Mouse (Mus musculus) hindbrain, embryonic 16.5 days (tissue): Measurements from ENCODE around the gene Ptges3l. TPM values are rescaled to one million over a fixed set of nuclear protein-coding genes. Genes with fewer than 3 reads are reported as not detected.

Experiments
- ATAC-seq: fragments of 200-750 bp; cut with Nextera tagmentation; 2 replicates; pipeline ENCODE4 v1.8.0; 2017; ENCODE audit warnings: moderate TSS enrichment, moderate library complexity
- H3K27ac ChIP-seq: fragments of 300-500 bp; sonication (generic); 2 replicates; pipeline ENCODE4 v1.5.1; 2014; ENCODE audit warnings: low read depth, mild to moderate bottlenecking, control low read depth, low read length, moderate library complexity
- H3K27me3 ChIP-seq: fragments of 300-500 bp; sonication (generic); replicated peaks from 2 replicates; pipeline ENCODE4 v1.6.1; 2014; ENCODE audit warnings: low read length; ENCODE audit not compliant: control insufficient read depth, insufficient read depth
- H3K36me3 ChIP-seq: fragments of 300-500 bp; sonication (generic); 2 replicates; pipeline ENCODE4 v1.6.1; 2014; ENCODE audit warnings: mild to moderate bottlenecking, low read length, moderate library complexity, mixed read lengths; ENCODE audit not compliant: control insufficient read depth, insufficient read depth
- H3K4me1 ChIP-seq: fragments of 300-500 bp; sonication (generic); 2 replicates; pipeline ENCODE4 v1.6.1; 2014; ENCODE audit warnings: low read depth, low read length; ENCODE audit not compliant: control insufficient read depth, insufficient read depth
- H3K4me2 ChIP-seq: fragments of 300-500 bp; sonication (generic); 2 replicates; pipeline ENCODE4 v1.6.1; 2014; ENCODE audit warnings: mild to moderate bottlenecking, low read length, control low read depth, moderate library complexity
- H3K4me3 ChIP-seq: fragments of 300-500 bp; sonication (generic); 2 replicates; pipeline ENCODE4 v1.5.1; 2014; ENCODE audit warnings: mild to moderate bottlenecking, low read length, control low read depth, moderate library complexity
- H3K9ac ChIP-seq: fragments of 300-500 bp; sonication (generic); 2 replicates; pipeline ENCODE4 v1.6.1; 2014; ENCODE audit warnings: low read depth, mild to moderate bottlenecking, control low read depth, low read length, moderate library complexity
- H3K9me3 ChIP-seq: fragments of 300-500 bp; sonication (generic); 2 replicates; pipeline ENCODE4 v1.6.1; 2014; ENCODE audit warnings: mild to moderate bottlenecking, low read length, moderate library complexity; ENCODE audit not compliant: control insufficient read depth
- WGBS: fragments of 180-500 bp; shearing (Covaris S2); extraction: QIAGEN DNeasy Blood & Tissue Kit; methylation state at CpG from one replicate; pipeline ENCODE4 v1.1.7; 2014; 5-methylcytosine and 5-hydroxymethylcytosine counted together
- polyA plus RNA-seq: library from polyadenylated mRNA; unstranded; fragments of >200 nt; fragmentation: Nextera tagmentation; extraction: Ambion mirVana; gene quantifications from 2 replicates; pipeline ENCODE4 v1.2.1, GENCODE M21; 2015

Gene Ptges3l
- polyA plus RNA-seq, 1 experiment from 2014 or later = 3.1 TPM

DNA sequence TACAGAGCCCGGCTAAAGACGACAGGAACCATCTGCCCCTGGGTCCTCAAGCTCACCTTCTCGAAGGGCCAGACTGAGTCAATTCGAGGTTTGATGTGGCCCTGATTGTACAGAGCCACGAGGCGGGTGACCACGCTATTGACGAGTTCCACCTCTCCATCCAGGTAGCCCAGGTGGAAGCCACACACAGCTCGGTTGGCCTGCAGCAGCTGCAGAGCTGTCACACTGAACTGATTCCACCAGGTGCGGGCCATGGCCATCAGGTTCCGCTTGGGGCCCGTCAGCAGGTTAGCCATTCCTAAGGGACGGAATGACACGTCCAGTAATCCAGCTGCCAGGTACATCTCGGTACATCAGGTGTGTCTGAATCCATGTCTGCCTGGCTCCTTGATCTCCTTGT lies 35.2 kb upstream of the Ptges3l start:
- Histone ChIP-seq H3K9ac (no peak overlapping the region), H3K27me3 (no peaks in the 10 kb centered on the region), H3K27ac (no peak overlapping the region), H3K9me3 (no peaks in the 10 kb centered on the region), H3K4me1 (peaks cover 24% of the 10 kb centered on the region), H3K36me3 (peaks cover 36% of the 10 kb centered on the region), H3K4me2 (no peak overlapping the region), H3K4me3 (no peak overlapping the region)
- WGBS = 91% methylated on average over 15 of the region's 15 CpGs
- ATAC-seq = no peak

DNA sequence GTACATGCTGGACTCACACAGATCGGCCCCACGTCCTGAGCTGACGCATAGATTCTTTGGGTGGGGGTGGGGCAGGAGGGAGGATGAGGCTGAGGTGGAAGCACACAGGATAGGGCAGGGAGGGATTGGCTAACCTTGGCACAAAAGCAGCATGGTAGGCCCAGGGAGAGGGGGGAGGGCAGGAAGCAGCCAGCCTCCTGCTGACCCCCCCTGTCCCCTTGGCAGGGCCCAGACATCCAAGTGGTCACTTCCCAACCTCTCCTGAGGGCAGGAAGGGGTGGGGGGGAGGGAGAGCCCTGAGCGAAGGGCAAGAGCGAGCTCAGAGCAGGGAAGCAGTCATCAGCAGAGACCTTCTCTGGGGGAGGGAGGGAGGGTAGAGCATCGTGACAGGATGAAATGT lies 34.6 kb upstream of the Ptges3l start:
- no peak overlapping the region for H3K27ac ChIP-seq
- no peak overlapping the region for H3K4me2 ChIP-seq
- peaks cover 36% of the 10 kb centered on the region for H3K36me3 ChIP-seq
- no peaks in the 10 kb centered on the region for H3K27me3 ChIP-seq
- no peak overlapping the region for H3K9ac ChIP-seq
- no peak overlapping the region for H3K4me3 ChIP-seq
- no peak; the same call in 1 of the 2 replicates for ATAC-seq
- H3K9me3 ChIP-seq = no peaks in the 10 kb centered on the region
- WGBS = 35% methylated on average over 6 of the region's 6 CpGs
- H3K4me1 ChIP-seq = peaks cover 24% of the 10 kb centered on the region

DNA sequence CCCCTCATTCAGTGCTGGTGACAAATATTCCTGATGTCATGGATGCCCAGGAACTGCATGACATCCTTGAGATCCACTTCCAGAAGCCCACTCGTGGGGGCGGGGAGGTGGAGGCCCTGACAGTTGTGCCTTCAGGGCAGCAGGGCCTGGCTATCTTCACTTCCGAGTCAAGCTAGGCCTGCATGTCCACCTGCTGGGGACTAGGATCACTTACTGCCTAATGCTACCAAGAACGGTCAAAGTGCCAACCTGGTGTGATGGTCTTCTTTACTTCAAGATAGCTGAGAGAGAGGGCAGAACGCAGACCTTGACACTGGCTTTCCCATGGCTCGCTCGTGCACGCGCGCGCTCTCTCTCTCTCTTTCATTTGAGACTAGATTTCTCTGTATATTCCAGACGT lies 33.1 kb upstream of the Ptges3l start:
- WGBS = 85% methylated on average over 12 of the region's 12 CpGs
- Histone ChIP-seq H3K27me3 (no peaks in the 10 kb centered on the region), H3K9ac (no peak overlapping the region; the same call in 1 of the 2 replicates), H3K36me3 (peaks cover 36% of the 10 kb centered on the region), H3K9me3 (no peaks in the 10 kb centered on the region), H3K4me3 (no peak overlapping the region), H3K4me2 (no peak overlapping the region), H3K27ac (no peak overlapping the region), H3K4me1 (peaks cover 11% of the 10 kb centered on the region)
- no peak for ATAC-seq

DNA sequence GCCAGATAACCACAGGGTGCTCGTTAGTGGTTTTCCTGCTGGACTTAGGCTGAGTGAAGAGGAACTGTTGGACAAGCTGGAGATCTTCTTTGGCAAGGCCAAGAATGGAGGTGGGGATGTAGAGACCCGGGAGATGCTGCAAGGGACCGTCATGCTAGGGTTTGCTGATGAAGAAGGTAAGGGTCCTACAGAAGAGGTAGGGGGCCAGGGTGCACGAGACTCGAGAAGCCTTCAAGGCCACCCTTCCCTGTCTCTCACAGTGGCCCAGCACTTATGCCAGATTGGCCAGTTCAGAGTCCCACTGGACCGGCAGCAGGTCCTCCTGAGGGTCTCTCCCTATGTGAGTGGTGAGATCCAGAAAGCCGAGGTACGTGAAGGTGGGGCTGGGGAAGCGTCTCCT lies 32.5 kb upstream of the Ptges3l start:
- no peaks in the 10 kb centered on the region for H3K9me3 ChIP-seq
- H3K27me3 ChIP-seq = no peaks in the 10 kb centered on the region
- H3K27ac ChIP-seq = no peak overlapping the region
- H3K9ac ChIP-seq = no peak overlapping the region
- H3K4me2 ChIP-seq = no peak overlapping the region
- H3K36me3 ChIP-seq = peaks cover 36% of the 10 kb centered on the region
- H3K4me1 ChIP-seq = peaks cover 6% of the 10 kb centered on the region
- H3K4me3 ChIP-seq = no peak overlapping the region
- ATAC-seq = no peak
- WGBS = 93% methylated on average over 9 of the region's 9 CpGs

DNA sequence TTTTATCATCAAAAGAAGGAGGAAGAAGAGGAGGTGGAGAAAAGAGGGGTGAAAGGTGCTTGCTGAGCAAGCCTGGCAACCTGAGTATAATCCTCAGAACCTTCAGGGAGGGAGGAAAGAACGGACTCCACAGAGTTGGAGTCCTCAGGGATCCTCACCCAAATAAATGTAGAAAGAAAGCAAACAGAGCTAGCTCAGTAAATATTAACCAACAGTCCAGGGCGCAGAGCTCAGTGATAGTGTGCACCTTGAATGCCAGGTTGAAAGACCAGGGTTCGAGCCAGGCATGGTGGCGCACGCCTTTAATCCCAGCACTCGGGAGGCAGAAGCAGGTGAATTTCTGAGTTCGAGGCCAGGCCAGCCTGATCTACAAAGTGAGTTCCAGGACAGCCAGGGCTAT lies 30.5 kb upstream of the Ptges3l start:
- Histone ChIP-seq H3K9ac (no peak overlapping the region), H3K9me3 (no peaks in the 10 kb centered on the region), H3K36me3 (peaks cover 25% of the 10 kb centered on the region), H3K4me1 (no peaks in the 10 kb centered on the region), H3K27ac (no peak overlapping the region), H3K4me3 (no peak overlapping the region), H3K27me3 (no peaks in the 10 kb centered on the region), H3K4me2 (no peak overlapping the region)
- no peak for ATAC-seq
- 89% methylated on average over 7 of the region's 7 CpGs for WGBS

DNA sequence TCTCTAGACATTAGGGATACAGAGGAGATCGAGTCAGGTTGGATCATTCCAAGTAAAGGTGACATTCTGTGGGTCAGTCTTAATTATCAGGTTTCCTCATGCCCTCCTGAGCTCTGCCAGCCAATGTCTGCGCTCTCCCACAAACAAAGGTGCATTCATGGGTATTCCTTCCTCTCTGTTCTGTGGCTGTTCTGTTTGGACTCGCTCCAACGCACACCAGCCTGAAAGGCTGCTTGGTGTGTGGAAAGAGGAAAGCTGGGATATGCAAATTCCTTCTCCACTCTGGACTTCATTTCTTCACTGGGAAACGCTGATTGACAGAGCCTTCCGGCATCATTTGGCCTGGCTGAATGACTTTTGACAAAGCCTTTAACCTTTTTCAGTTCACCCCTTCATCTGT lies 29.6 kb upstream of the Ptges3l start:
- Histone ChIP-seq H3K36me3 (peaks cover 15% of the 10 kb centered on the region), H3K9me3 (no peaks in the 10 kb centered on the region), H3K4me2 (no peak overlapping the region), H3K27me3 (no peaks in the 10 kb centered on the region), H3K27ac (peak overlapping the region; percentile 26; the same call in 1 of the 2 replicates), H3K9ac (no peak overlapping the region), H3K4me1 (no peaks in the 10 kb centered on the region), H3K4me3 (no peak overlapping the region)
- peak; percentile 67 for ATAC-seq
- WGBS = 30% methylated on average over 6 of the region's 6 CpGs

DNA sequence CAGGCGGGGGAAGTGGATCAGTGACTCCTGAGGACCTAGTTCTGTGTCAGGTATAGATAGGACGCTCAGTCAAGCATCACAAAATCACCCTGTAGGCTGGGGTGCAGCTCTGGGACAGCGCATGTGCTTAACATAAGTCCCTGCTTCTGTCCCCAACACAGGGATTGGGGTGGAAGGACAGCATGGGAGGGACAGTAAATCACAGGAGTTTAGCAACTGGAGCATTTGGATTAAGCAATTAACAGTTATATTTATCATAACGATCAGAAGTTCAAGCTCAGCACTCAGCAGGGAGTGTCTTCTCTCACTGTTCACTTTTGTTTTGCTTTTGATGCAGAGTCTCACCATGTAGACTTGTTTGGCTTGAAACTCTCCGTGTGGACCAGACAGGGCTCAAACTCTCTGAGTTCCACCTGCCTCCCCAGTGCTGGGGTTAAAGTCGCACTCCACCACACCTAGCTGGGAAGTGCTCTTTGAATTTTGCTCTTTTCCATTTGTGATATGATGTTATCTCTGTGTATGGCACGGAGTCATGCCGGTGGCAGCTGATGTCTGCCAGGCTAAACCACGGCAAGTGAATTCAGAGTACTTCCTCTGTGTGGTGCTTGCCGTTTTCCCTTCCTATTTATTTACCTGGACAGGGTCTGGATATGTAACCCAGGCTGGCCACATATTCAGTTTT lies 27.1 kb upstream of the Ptges3l start:
- Histone ChIP-seq H3K27me3 (no peaks in the 10 kb centered on the region), H3K9ac (no peak overlapping the region), H3K4me3 (no peak overlapping the region), H3K4me1 (no peaks in the 10 kb centered on the region), H3K9me3 (no peaks in the 10 kb centered on the region), H3K27ac (no peak overlapping the region), H3K4me2 (no peak overlapping the region), H3K36me3 (no peaks in the 10 kb centered on the region)
- no peak for ATAC-seq
- WGBS = 78% methylated on average over 10 of the region's 10 CpGs

DNA sequence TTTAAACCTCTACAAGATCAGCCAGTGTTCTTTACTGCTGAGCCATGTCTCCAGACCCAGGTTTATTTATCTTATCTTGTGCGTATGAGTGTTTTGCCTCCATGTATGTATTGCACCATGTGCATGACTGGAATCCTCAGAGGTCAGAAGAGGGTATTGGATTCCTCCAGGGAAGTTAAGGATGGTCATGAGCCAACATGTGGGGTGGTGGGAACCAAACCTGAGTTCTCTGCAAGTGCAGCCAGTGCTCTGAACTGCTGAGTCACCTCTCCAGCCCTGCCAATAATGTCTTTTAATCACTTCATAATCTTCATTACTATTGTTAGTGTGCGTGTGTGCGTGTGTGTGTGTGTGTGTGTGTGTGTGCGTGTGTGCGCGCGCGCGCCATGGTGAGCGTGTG lies 26.4 kb upstream of the Ptges3l start:
- no peaks in the 10 kb centered on the region for H3K9me3 ChIP-seq
- H3K4me3 ChIP-seq = no peak overlapping the region
- H3K36me3 ChIP-seq = no peaks in the 10 kb centered on the region
- H3K4me1 ChIP-seq = no peaks in the 10 kb centered on the region
- no peak overlapping the region for H3K4me2 ChIP-seq
- no peaks in the 10 kb centered on the region for H3K27me3 ChIP-seq
- no peak for ATAC-seq
- H3K9ac ChIP-seq = no peak overlapping the region
- H3K27ac ChIP-seq = no peak overlapping the region
- 95% methylated on average over 10 of the region's 10 CpGs for WGBS

DNA sequence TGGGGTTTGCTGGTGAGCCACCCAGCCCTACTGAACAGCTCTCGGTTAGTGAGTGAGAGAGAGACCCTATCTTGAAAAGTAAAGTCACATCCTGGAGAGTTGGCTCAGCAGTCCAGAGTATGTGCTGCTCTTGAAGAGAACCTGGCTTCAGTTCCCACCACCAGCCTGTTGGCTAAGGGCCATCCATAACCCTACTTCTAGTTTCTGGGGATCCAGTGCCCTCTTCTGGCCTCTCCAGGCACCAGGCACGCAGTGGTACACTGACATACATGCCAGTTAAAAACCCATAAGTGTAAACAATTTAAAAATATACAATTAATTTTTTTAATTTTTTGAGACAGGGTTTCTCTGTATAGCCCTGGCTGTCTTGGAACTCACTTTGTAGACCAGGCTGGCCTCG lies 25.3 kb upstream of the Ptges3l start:
- H3K4me3 ChIP-seq = no peak overlapping the region
- WGBS = 86% methylated on average over 3 of the region's 3 CpGs
- ATAC-seq = no peak
- peaks cover 3% of the 10 kb centered on the region; the same call in 1 of the 2 replicates for H3K36me3 ChIP-seq
- no peaks in the 10 kb centered on the region for H3K4me1 ChIP-seq
- no peak overlapping the region for H3K9ac ChIP-seq
- no peak overlapping the region for H3K27ac ChIP-seq
- H3K9me3 ChIP-seq = no peaks in the 10 kb centered on the region
- no peaks in the 10 kb centered on the region for H3K27me3 ChIP-seq
- no peak overlapping the region for H3K4me2 ChIP-seq
